Mouse (Mus musculus) adrenal gland, adult 8-10 months (tissue): Measurements from ENCODE around the gene Pnkd. TPM values are rescaled to one million over a fixed set of nuclear protein-coding genes. Genes with fewer than 3 reads are reported as not detected.

Experiments used
- DNase-seq: peaks from one replicate; pipeline ENCODE4 v3.0.0; 2022
- total RNA-seq, 4 experiments: library from RNA; stranded (reverse); gene quantifications; 2 replicates each; pipeline ENCODE4 v1.2.4; 2022

The Pnkd gene
- total RNA-seq, 4 experiments from 2014 or later, result 68.1 to 76.1 (median 74.6) TPM

- no peak for DNase-seq
Measured at GRCm38 (mm10) chr1:74362325-74363229, 77.8 kb downstream of the Pnkd start.

- DNase-seq, result no peak
Measured at GRCm38 (mm10) chr1:74363437-74363836, 78.7 kb downstream of the Pnkd start.

GRCm38 (mm10) chr1:74364270-74364669 lies 79.5 kb downstream of the Pnkd start:
- no peak for DNase-seq

- no peak for DNase-seq
Measured at GRCm38 (mm10) chr1:74367886-74368645, 83.3 kb downstream of the Pnkd start.

GRCm38 (mm10) chr1:74370040-74370439 lies 85.3 kb downstream of the Pnkd start:
- no peak for DNase-seq

- DNase-seq, result no peak
Measured at GRCm38 (mm10) chr1:74373372-74373771, 88.6 kb downstream of the Pnkd start.

GRCm38 (mm10) chr1:74374980-74375379 lies 90.2 kb downstream of the Pnkd start, which contains the start of gene Slc11a1:
Gene Slc11a1 (plus strand): TSS chr1:74375195.
- no peak for DNase-seq

GRCm38 (mm10) chr1:74375561-74375960 lies 90.8 kb downstream of the Pnkd start:
- no peak for DNase-seq

GRCm38 (mm10) chr1:74376396-74376795 lies 91.7 kb downstream of the Pnkd start:
- DNase-seq, result peak; percentile 76

GRCm38 (mm10) chr1:74379058-74379504 lies 94.4 kb downstream of the Pnkd start:
- DNase-seq, result peak; percentile 8

GRCm38 (mm10) chr1:74380484-74380883 lies 95.8 kb downstream of the Pnkd start:
- DNase-seq, result no peak

- no peak for DNase-seq
Measured at GRCm38 (mm10) chr1:74381588-74382021, 96.9 kb downstream of the Pnkd start.

GRCm38 (mm10) chr1:74383385-74383784 lies 98.7 kb downstream of the Pnkd start:
- no peak for DNase-seq

- no peak for DNase-seq
Measured at GRCm38 (mm10) chr1:74384525-74384924, 99.8 kb downstream of the Pnkd start.

GRCm38 (mm10) chr1:74385064-74385463 lies 100.3 kb downstream of the Pnkd start:
- DNase-seq, result no peak

GRCm38 (mm10) chr1:74385531-74385930 lies 100.8 kb downstream of the Pnkd start:
- no peak for DNase-seq

- DNase-seq, result no peak
Measured at GRCm38 (mm10) chr1:74386363-74386713, 101.6 kb downstream of the Pnkd start.

- peak; percentile 91 for DNase-seq
Measured at GRCm38 (mm10) chr1:74386714-74387385, 102.1 kb downstream of the Pnkd start.

- DNase-seq, result no peak
Measured at GRCm38 (mm10) chr1:74387386-74387988, 102.8 kb downstream of the Pnkd start.

GRCm38 (mm10) chr1:74388398-74388920 lies 103.7 kb downstream of the Pnkd start:
- DNase-seq, result no peak

GRCm38 (mm10) chr1:74389831-74390286 lies 105.1 kb downstream of the Pnkd start:
- no peak for DNase-seq
